Mouse (Mus musculus) thymus, adult 2 months (tissue): Measurements from ENCODE around the gene Tmem131l. TPM values are rescaled to one million over a fixed set of nuclear protein-coding genes. Genes with fewer than 3 reads are reported as not detected.

Experiments
- DNase-seq: peaks from one replicate; pipeline ENCODE4 v3.0.0; 2021
- H3K27ac ChIP-seq: fragments of 200-500 bp; 2 replicates; pipeline ENCODE4 v1.5.1; 2012; ENCODE audit warnings: low read length, control low read depth; ENCODE audit not compliant: control insufficient read depth, insufficient read depth
- H3K27me3 ChIP-seq: fragments of 200-500 bp; 2 replicates; pipeline ENCODE4 v1.6.1; 2012; ENCODE audit warnings: mild to moderate bottlenecking, low read length, moderate library complexity, mixed read lengths; ENCODE audit not compliant: control insufficient read depth, insufficient read depth
- H3K36me3 ChIP-seq: fragments of 200-500 bp; 2 replicates; pipeline ENCODE4 v1.6.1; 2012; ENCODE audit warnings: mild to moderate bottlenecking, low read length, moderate library complexity; ENCODE audit not compliant: control insufficient read depth, insufficient read depth
- H3K4me1 ChIP-seq: fragments of 200-500 bp; replicated peaks from 2 replicates; pipeline ENCODE4 v1.6.1; 2012; ENCODE audit warnings: low read length; ENCODE audit not compliant: control insufficient read depth, insufficient read depth
- H3K4me3 ChIP-seq: fragments of 200-500 bp; 2 replicates; pipeline ENCODE4 v1.5.1; 2012; ENCODE audit warnings: mild to moderate bottlenecking, low read length, control low read depth, moderate library complexity; ENCODE audit not compliant: control insufficient read depth, insufficient read depth
- CTCF ChIP-seq: fragments of 200-500 bp; IDR thresholded peaks from 2 replicates; pipeline ENCODE4 v1.5.1; 2012; ENCODE audit warnings: mild to moderate bottlenecking, control low read depth, low read length, moderate library complexity, borderline replicate concordance; ENCODE audit not compliant: control insufficient read depth, poor library complexity, insufficient read depth; ENCODE audit errors: extremely low read depth
- POLR2A ChIP-seq: fragments of 200-500 bp; IDR thresholded peaks from 2 replicates; pipeline ENCODE4 v1.6.1; 2012; ENCODE audit warnings: mild to moderate bottlenecking, low read length, control low read depth, moderate library complexity; ENCODE audit not compliant: control insufficient read depth, poor library complexity, insufficient read depth; ENCODE audit errors: extremely low read depth
- WGBS: fragments of 180-500 bp; shearing (Covaris S2); methylation state at CpG from one replicate; pipeline ENCODE4 v1.1.7; 2018; 5-methylcytosine and 5-hydroxymethylcytosine counted together
- polyA plus RNA-seq: library from polyadenylated mRNA; depleted of rRNA; stranded (reverse); fragments of >200 nt; gene quantifications from 2 replicates; pipeline ENCODE4 v1.2.3, GENCODE M21; 2012; rRNA removed

The Tmem131l gene
- polyA plus RNA-seq, 1 experiment, result 201 TPM

DNA sequence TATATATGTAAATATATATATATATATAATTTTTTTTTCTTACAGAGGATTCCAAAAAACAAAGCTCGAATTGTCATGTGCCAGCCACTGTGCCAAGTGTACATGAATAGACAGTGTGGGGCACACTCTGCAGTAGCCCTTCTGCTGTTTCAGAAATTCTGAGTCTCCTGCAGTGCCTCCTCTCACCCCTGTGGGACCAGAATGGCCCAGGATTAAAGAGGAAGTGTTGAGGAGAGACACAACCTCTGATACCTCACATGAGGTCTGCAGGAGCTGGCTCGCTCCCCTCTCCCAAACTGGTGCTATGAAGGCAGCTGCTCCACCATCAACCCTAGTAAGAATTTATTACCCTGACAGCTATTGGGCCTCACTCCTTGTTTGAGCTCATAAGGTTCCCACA lies 190.6 kb downstream of the Tmem131l start:
- Histone ChIP-seq H3K27me3 (no peaks in the 10 kb centered on the region), H3K4me3 (no peak overlapping the region), H3K4me1 (no peaks in the 10 kb centered on the region), H3K27ac (no peak overlapping the region), H3K36me3 (no peaks in the 10 kb centered on the region)
- 66% methylated on average over 2 of the region's 2 CpGs for WGBS
- TF ChIP-seq POLR2A (no peak), CTCF (no peak)
- DNase-seq, result no peak

Other genes with a start within 250 kb of the Tmem131l start
- 4.0 and 4.1 TPM in 2 replicates for gene Tlr2, start 198.4 kb downstream of the Tmem131l start, polyA plus RNA-seq
- gene Mnd1, start 115.6 kb upstream of the Tmem131l start, polyA plus RNA-seq, result 0.36 and 0.51 TPM in 2 replicates
- gene Gm6525, start 133.9 kb upstream of the Tmem131l start, polyA plus RNA-seq, result not detected in 2 replicates